Mouse (Mus musculus): Measurements from ENCODE around the gene Tas1r3.

Gene Tas1r3

DNA sequence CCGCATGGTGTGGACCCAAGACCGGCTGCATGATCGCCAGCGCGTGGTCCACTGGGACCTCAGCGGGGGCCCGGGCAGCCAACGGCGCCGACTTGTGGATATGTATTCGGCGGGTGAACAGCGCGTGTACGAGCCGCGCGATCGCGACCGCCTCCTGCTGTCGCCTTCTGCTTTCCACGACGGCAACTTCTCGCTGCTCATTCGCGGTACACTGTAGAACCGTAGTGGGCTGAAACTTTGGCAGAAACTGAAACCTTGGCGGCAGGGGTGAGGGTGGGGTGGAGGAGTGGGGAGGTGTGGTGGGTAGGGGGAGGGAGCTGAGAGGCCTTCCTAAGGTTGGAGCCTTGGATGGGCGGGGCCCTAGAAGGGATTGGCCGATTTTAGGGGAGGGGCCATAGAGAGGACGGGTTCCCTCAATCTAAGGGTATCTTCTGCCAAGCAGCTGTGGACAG is 22.1 kb downstream of the Tas1r3 start:
- DNase-seq (ENCODE audit: low read depth) = peak; percentile 84

DNA sequence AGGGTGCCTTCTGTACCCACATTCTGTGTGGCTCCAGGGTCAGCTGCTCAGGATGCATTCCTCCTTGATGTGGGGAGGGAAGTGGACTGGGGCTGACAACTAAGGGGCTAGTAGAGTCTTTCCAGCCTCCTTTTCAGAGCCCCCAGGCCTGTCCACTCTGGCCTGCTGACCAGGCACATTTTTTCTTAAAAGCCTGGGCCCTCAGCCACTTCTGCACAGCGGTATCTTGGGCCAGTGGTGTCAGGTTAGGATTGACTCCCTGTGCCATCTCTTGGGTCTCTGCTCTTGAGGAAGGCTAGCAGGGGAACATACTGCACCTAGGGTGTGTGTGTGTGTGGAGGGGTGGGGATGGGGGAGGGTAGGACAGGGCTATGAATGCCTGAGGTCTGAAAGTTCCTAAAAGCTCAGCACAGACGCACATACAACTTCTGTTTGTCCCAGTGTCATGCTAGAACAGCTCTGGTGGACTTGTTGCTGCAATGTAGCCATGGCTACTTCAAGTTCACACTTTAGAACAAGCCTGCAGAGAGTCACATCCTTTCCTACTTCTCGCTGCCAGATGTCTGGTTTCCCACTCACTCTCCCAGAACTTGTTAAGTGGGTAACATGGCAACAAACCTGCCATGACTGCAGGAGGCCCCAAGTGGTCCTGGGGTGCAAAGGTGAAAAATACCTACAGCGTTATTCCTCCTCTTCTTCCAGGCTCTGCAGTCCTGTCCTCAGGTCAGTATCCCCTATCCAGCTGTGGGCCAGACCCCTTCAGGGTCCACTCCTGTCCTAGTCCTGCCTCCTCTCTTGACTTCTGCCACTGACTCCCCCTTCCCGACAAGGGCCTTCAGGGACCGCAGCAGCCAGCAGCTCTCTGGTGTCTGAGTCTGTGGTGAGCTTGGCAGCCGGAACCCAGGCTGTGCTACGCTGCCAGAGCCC is 22.8 kb downstream of the Tas1r3 start:
- DNase-seq (ENCODE audit: low read depth) = peak; percentile 60

DNA sequence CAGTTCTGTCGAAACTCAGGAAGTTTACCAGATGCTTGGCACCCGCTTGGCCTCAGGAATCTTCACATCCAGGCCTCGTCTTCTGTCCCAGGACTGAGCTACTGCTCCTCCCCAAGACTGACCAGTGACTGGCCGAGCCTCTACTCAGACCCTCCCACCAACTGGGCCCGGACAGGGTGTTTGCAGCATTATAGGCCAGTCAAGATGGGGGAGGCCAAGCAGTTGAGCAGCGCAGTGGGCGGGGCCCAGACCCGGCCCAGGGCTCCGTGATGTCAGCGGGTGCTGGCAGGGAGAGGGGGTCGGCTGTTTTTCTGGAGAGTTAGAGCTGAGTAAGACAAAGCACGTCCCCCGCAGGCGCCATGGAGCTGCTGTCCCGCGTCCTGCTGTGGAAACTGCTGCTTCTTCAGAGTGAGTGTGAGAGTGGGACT is 23.7 kb downstream of the Tas1r3 start, which contains the start of gene Mxra8:
Mxra8 (plus strand) TSS at position 198 of the 428 bp plus-strand sequence.
- DNase-seq (ENCODE audit: low read depth) = peak; percentile 96

DNA sequence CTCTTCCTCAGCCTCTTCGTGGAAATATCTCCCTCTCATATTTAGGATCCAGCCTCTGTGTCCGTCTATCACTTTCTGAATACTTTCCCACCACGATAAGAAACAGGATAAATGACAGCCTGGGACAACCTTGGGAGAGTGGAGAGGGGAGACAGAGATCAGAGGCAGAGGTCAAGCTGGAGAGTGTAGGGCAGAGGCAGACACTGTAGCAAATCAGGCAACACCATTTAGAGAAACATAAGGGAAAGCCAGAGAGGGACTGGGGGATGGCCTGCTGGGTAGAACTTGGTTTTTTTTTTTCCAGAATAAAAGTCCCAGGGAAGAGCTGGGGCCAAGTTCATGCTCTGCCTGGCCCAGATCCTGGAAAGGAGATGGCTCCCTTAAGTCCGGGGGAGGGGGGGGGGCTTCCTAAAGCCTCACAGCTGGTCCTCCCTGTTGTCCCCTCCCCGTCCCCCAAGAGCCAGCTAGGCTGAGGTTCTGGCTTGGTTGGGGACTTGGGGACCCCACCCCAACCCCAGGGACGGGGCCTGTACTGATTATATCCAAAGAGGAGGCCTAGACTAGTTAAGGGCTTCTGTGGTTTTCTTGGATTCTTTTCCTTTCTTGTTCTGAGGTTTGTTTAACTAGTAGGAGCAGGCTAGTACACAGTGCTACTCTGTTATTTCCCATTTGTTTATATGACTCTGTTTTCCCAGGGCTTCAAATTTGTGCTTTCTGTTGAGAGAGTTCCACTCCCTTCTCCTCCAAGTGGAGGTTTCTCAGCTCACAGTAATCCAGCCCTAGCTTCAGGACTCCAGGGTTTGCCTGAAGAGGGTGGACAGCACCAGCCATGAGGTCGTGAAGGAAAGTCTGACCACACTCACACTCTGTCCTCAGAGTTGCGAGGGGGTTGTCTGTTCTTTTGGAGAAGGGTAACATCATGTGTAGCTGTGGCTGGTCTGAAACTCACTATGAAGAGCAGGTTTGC is 24.7 kb downstream of the Tas1r3 start:
- peak; percentile 48 for DNase-seq (ENCODE audit: low read depth)

DNA sequence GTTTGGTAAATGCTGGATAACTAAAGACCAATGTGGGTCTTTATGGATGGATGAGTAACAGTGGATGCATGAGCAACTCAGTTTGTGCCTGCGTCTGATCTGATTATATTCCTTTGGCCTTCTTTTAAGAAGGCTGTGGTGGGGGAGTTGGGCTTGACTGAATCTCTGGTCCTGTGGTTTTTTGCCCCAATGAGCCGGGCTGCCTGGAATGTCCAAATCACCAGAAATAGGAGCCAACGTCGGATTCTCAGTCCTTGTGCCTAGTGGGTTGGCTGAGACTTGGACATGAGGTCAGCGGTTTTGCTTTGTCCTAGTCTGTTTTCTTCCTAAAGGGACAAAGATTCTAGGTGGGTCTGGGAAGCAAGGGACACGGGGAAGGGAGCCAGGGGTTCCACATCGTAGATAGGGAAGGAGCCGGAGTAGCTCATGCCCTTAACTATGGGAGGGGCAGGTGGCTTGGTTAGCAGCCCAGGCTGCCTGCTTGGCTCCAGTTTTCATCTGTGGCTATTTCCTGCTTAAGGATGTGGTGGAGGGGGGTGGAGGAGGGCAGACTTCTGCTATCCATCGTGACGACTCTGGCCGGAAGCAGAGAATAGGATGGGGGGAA is 25.7 kb downstream of the Tas1r3 start:
- DNase-seq (ENCODE audit: low read depth) = peak; percentile 79

DNA sequence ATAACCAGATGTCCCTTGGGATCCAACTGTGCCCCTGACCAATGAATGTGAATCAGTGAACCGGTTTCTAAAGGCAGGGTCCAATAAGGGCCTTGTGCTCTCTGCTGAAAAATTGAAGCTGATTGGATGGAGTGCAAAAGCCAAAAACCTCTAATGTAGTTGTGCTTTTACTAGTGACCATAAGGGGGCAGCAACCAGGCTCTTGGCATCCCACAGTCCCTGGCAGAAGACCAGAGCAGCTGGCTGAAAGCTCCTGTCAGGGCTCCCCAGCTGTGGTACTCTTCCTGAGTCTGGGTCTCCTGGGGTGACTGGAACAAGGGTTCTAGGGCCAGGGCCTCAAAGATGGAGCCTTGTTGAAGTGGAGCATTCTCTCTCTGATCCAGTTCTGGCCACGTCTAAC is 29.3 kb downstream of the Tas1r3 start:
- DNase-seq (ENCODE audit: low read depth) = peak; percentile 91

DNA sequence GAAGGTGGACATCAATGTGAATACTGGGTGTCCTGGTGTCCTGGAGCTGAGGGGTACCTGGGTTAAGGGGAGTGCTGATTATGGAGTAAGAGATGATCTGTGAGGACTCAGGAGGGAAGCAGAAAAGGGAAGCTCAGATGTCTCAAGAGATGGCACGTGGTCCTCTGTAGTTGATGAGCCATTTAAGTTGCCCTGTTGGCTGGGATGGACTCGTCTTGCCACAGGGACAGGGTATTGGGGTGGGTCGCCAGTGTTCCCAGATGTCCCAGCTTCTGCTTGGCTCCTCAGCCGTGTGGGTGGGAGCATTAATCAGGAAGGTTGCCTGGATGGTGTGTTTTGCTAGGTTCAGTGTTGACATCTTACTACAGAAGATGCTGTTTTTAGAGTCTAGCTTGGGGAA is 29.9 kb downstream of the Tas1r3 start:
- DNase-seq (ENCODE audit: low read depth) = no peak

DNA sequence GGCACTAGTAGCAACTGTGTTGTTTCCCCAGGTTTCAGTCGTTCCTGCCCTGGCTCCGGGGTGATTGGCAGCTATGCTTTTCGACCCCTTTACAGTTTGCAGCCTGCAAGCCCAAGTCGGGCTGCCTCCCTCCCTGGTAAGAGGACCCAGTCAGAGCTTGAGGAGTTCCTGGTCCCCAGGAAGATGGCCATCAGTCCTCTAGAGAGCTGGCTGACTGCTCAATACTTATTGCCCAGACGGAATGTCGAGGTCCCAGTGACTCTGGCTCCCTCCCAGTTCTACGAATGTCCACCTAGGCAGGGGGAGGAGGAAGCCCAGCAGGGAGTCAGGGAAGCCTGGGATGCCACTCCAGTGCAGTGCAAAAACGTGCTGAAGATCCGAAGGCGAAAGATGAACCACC is 30.8 kb downstream of the Tas1r3 start:
- DNase-seq (ENCODE audit: low read depth) = no peak

DNA sequence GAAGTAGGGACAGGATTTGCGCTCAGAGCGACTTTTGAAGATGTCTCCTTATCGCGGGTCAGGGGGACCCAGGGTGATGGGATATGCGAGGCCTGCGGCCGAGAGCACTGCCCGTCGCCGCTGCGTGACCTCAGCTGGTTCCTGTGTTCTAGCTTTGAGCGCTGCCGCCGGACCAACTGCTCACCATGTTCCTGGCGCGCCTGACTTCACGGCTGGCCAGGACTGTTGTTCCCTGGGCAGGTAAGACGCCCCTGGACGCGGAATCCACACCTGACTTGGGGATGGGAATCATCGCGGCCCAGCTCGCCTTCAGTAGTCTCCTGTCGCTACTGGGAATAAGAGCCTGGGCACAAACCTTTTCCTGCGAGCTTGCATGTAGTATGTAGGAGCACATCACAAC is 31.3 kb downstream of the Tas1r3 start:
- peak; percentile 21 for DNase-seq (ENCODE audit: low read depth)

DNA sequence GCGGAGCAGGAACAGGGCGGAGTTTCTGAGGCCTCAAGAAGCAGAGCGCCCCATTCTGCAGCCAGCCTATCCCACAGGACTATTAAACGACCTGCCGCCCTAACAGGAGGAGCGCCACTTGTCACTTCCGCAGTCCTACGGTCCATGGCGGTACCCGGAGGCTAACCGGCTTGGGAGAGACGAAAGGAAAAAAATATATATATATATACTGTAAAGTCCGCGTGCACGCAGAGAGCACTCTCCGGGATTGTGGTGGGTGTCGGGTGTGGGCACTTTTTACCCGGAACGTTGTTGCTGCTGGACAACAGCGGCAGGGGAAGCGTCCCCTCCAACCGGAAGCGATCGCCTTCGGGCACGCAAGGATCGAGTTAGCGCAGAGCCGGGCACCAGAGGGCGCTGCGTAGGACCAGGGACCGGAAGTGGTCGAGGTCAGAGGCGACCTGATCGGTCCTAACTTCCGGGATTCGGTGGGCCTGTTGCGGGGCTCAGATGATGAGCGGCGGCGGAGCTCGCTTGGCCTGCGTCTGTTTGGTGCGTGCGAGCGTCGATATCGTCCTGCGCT is 31.9 kb downstream of the Tas1r3 start, which contains the start of gene Aurkaip1:
Aurkaip1 (plus strand) TSS at position 68 of the 562 bp plus-strand sequence.
- DNase-seq (ENCODE audit: low read depth) = peak; percentile 95

DNA sequence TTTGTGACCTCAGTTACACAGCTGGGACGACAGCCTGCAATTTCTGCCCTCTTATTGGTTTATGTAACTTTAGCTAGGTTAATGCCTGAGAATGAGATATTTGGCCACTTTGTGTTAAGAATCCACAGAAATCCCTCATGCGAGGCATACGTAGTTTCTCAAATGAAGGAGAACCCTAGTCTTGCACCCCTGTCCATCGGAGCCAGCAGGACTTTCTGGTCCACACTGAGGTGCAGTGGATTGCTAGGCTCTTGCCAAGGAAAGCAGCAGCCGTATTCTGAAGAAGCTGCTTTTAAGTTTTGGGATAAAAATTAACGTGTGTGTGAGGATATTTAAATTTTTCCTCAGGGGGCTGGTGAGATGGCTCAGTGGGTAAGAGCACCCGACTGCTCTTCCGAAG is 32.6 kb downstream of the Tas1r3 start:
- DNase-seq (ENCODE audit: low read depth) = no peak

DNA sequence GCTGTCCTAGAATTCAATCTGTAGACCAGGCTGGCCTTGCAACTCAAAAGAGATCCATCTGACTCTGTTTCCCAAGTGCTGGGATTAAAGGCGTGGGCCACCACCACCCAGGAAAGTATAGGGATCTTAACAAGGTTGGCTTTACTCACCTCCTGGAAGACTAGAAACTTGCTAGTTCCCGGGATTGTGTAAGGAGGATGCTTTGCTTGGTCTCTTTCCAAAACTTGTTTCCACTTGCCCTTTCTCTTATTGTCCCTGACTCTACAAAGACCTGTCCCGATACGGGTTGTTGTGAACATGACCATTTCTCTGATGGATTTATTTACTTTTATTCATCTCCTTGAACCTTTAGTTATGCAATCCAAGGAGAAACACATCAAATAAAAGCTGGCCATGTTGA is 33.3 kb downstream of the Tas1r3 start:
- DNase-seq (ENCODE audit: low read depth) = no peak

DNA sequence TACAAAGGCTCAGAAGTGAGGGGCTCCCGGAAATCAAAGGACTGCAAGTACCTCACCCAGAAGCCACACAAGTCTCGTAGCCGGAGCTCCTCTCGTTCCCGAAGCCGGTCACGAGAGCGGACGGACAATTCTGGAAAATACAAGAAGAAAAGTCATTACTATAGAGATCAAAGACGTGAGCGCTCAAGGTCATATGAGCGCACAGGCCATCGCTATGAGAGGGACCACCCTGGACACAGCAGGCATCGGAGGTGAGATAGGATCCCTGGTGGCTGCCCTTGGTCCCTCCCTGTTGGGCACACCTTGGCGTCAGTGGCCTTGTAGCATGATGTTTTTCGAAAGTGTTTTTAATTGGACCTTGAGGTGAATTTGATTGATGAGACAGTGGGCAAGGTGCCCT is 39.7 kb downstream of the Tas1r3 start:
- no peak for DNase-seq (ENCODE audit: low read depth)

DNA sequence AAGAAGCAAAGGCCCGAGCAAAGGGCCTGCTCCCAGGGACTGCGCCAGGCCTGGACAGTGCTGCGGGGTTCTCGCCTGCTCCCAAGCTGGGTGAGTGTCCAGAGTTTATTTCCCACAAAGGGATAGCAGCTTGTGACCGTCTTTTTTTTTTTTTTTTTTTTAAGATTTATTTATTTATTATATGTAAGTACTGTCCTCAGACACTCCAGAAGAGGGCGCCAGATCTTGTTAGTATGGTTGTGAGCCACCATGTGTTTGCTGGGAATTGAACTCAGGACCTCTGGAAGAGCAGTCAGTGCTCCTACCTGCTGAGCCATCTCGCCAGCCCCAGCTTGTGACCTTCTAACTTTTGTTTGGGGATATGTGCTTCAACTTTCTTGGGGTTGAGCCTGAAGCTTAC is 42.1 kb downstream of the Tas1r3 start:
- peak; percentile 60 for DNase-seq (ENCODE audit: low read depth)

DNA sequence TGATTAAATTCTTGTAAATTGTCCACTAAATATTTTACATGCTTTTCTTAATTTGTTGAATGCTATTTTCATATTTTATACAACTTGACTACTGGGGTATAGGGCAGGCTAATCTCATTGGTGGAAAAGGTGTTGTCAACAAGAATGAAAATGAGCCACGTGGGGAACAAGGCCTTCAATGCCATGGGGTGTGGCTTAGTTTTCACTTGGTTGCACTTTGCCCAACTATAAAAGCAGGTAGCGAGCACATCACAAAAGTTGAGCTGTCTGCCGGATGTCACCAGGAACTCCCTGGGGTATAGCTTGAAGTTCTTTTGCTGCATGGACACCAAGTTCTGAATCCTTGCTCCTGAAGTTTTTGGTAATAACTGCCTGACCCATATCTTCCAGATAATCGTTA is 45.6 kb downstream of the Tas1r3 start:
- no peak for DNase-seq (ENCODE audit: low read depth)

DNA sequence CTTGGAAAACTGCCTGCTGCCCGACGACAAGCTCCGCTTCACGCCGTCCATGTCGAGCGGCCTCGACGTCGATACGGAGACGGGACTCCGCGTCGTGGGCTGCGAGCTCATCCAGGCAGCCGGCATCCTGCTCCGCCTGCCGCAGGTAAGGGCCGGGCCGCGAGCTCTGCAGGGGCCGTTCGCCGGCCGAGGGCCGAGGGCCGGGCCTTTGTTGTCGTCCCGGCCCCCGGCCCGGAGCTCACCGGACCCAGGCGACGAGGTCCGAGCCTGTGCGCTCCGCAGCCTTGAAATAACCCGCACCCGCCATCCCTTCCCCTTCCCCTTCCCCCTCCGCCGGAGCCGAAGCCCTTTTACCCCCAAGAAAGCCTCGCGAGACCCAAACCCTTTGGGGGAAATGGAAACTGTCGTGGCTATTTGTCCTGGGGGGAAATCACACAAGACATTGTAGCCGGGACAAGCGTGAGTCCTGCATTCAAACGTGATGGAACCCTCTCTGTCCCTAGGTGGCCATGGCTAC is 50.4 kb downstream of the Tas1r3 start:
- peak; percentile 66 for DNase-seq (ENCODE audit: low read depth)

DNA sequence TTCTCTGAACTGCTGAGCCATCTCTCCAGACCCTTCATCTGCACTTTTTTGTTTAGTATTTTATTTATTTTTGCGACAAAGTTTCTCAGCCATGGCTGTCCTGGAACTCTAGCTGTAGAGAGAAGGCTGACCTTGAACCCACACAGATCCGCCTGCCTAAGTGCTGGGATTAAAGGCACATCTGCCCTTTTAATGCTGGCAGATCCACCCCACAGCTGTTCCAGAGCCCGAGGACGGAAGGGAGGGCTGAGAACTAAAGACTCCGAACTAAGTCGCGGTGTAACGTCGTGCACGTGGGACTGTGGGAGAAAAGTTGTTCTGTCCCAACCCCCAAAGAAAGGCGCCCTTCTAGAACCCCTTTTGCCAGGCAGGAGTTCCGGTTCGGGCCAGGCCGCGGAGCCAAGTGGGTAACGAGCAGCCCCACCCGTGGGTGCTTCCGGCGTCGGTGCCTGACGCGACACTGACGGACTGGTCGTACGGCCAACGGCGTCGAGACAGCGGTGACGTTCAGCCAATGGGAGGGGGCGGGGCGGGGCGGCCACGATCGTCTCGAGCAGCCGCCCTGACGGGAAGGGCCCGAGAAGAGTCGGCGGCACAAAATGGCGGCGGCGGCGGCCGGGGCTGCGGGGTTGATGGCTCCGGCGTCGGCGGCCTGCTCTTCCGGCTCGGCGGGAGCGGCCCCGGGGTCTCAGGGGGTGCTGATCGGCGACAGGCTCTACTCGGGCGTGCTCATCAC is 51.1 kb downstream of the Tas1r3 start, which contains the start of gene Ccnl2:
Ccnl2 (plus strand) TSS at position 561 of the 736 bp plus-strand sequence.
- DNase-seq (ENCODE audit: low read depth) = peak; percentile 99
